Mouse (Mus musculus) CH12.LX (cell line): ENCODE measurements at regions not wholly inside any gene's neighbourhood (a gene's known extent, or its start where the extent isn't known, plus 50 kb on each side); places are given as distances from the start of the nearest gene placed in this dataset.

Source experiments
- DNase-seq: peaks from one replicate; pipeline ENCODE4 v3.0.0-alpha.2; 2013; ENCODE audit errors: extremely low read depth
- H3K27ac ChIP-seq: 2 replicates; pipeline ENCODE4 v1.5.1; 2012; ENCODE audit warnings: low read depth, mild to moderate bottlenecking, control low read depth, moderate library complexity; ENCODE audit not compliant: insufficient read depth
- H3K27me3 ChIP-seq: replicated peaks from 2 replicates; pipeline ENCODE3; 2012; ENCODE audit warnings: inconsistent platforms
- H3K36me3 ChIP-seq, 2 experiments: replicated peaks in 1 of 2; 2 replicates each; pipeline versions ENCODE3 to v1.6.1; 2012; ENCODE audit warnings: inconsistent platforms in 1 of 2, low read length in 1 of 2, mild to moderate bottlenecking in 1 of 2, mixed read lengths in 1 of 2, moderate library complexity in 1 of 2; ENCODE audit not compliant: control insufficient read depth in 1 of 2, insufficient read depth in 1 of 2
- H3K4me1 ChIP-seq, 2 experiments: 2 replicates each; pipeline ENCODE4 v1.6.1; 2012; ENCODE audit warnings: inconsistent platforms in 1 of 2, moderate library complexity in 1 of 2; ENCODE audit not compliant: insufficient read depth in 2 of 2, control insufficient read depth in 1 of 2
- H3K4me2 ChIP-seq: 2 replicates; pipeline ENCODE4 v1.6.1; 2012; ENCODE audit warnings: low read depth, mild to moderate bottlenecking, control low read depth; ENCODE audit not compliant: poor library complexity, insufficient read depth, severe bottlenecking
- H3K4me3 ChIP-seq, 3 experiments: fragments of 150-350 bp in 1 of 3; sonication (generic) in 1 of 3; replicated peaks in 1 of 3; 2 replicates each; pipeline versions ENCODE3 to v1.5.1; 2011 to 2012; ENCODE audit warnings: low read depth in 2 of 3, low read length in 2 of 3, mild to moderate bottlenecking in 2 of 3, moderate library complexity in 2 of 3, control low read depth in 1 of 3, improper control_type of control experiment in 1 of 3, inconsistent platforms in 1 of 3, mixed read lengths in 1 of 3; ENCODE audit not compliant: poor library complexity in 1 of 3
- H3K79me2 ChIP-seq: replicated peaks from 2 replicates; pipeline ENCODE4 v1.6.1; 2012; ENCODE audit warnings: mild to moderate bottlenecking, moderate library complexity; ENCODE audit not compliant: control insufficient read depth, poor library complexity, insufficient read depth, severe bottlenecking; ENCODE audit errors: extremely low read depth
- H3K9ac ChIP-seq: 2 replicates; pipeline ENCODE4 v1.6.1; 2012; ENCODE audit warnings: low read depth, mild to moderate bottlenecking, control low read depth, moderate library complexity; ENCODE audit not compliant: insufficient read depth
- H3K9me3 ChIP-seq: replicated peaks from 2 replicates; pipeline ENCODE3; 2012; ENCODE audit warnings: low read length, inconsistent platforms, mixed read lengths
- BHLHE40 ChIP-seq: IDR thresholded peaks from 2 replicates; pipeline ENCODE4 v1.6.1; 2011; ENCODE audit warnings: mild to moderate bottlenecking, low read depth, low read length, improper control_type of control experiment
- CHD1 ChIP-seq: IDR thresholded peaks from 2 replicates; pipeline ENCODE4 v1.6.1; 2012; ENCODE audit warnings: low read depth, low read length, improper control_type of control experiment, inconsistent platforms
- CHD2 ChIP-seq: IDR thresholded peaks from 2 replicates; pipeline ENCODE4 v1.6.1; 2011; ENCODE audit warnings: low read length, improper control_type of control experiment
- CTCF ChIP-seq, 2 experiments: IDR thresholded peaks in 1 of 2; conservative IDR thresholded peaks in 1 of 2; 2 replicates each; pipeline ENCODE4 v1.5.1; 2011 to 2012; ENCODE audit warnings: low read depth in 2 of 2, low read length in 2 of 2, improper control_type of control experiment in 1 of 2, inconsistent platforms in 1 of 2, mild to moderate bottlenecking in 1 of 2, moderate library complexity in 1 of 2
- EP300 ChIP-seq: IDR thresholded peaks from 2 replicates; pipeline ENCODE4 v1.6.1; 2011; ENCODE audit warnings: low read length, improper control_type of control experiment
- ETS1 ChIP-seq: conservative IDR thresholded peaks from 2 replicates; pipeline ENCODE4 v1.6.1; 2012; ENCODE audit warnings: low read depth, mild to moderate bottlenecking, inconsistent platforms, low read length, improper control_type of control experiment, moderate library complexity
- GABPA ChIP-seq: IDR thresholded peaks from 2 replicates; pipeline ENCODE4 v1.6.1; 2012; ENCODE audit warnings: low read depth, low read length, improper control_type of control experiment, inconsistent platforms; ENCODE audit not compliant: insufficient replicate concordance
- HCFC1 ChIP-seq: IDR thresholded peaks from 2 replicates; pipeline ENCODE4 v1.6.1; 2012; ENCODE audit warnings: low read depth, mild to moderate bottlenecking, inconsistent platforms, low read length, improper control_type of control experiment
- JUN ChIP-seq: IDR thresholded peaks from 2 replicates; pipeline ENCODE4 v1.6.1; 2011; ENCODE audit warnings: low read depth, mild to moderate bottlenecking, low read length, improper control_type of control experiment, moderate library complexity; ENCODE audit not compliant: insufficient read depth
- MAFK ChIP-seq: IDR thresholded peaks from 2 replicates; pipeline ENCODE4 v1.6.1; 2011; ENCODE audit warnings: low read length, improper control_type of control experiment; ENCODE audit not compliant: insufficient replicate concordance
- MEF2A ChIP-seq: IDR thresholded peaks from 2 replicates; pipeline ENCODE4 v1.6.1; 2014; ENCODE audit warnings: low read depth, mild to moderate bottlenecking, inconsistent platforms, low read length, improper control_type of control experiment, borderline replicate concordance
- PAX5 ChIP-seq: IDR thresholded peaks from 2 replicates; pipeline ENCODE4 v1.6.1; 2012; ENCODE audit warnings: low read length, inconsistent platforms, mixed read lengths
- POLR2A ChIP-seq: IDR thresholded peaks from 2 replicates; pipeline ENCODE4 v1.6.1; 2011; ENCODE audit warnings: low read depth, mild to moderate bottlenecking, improper control_type of control experiment, low read length
- POLR2AphosphoS2 ChIP-seq: IDR thresholded peaks from 2 replicates; pipeline ENCODE4 v1.6.1; 2011; ENCODE audit warnings: low read depth, low read length, improper control_type of control experiment
- SIN3A ChIP-seq: IDR thresholded peaks from 2 replicates; pipeline ENCODE4 v1.6.1; 2012; ENCODE audit warnings: low read length, improper control_type of control experiment, inconsistent platforms
- TBP ChIP-seq: conservative IDR thresholded peaks from 2 replicates; pipeline ENCODE4 v1.6.1; 2011; ENCODE audit warnings: low read depth, low read length, improper control_type of control experiment
- USF1 ChIP-seq: IDR thresholded peaks from 2 replicates; pipeline ENCODE4 v1.6.1; 2014; ENCODE audit warnings: low read depth, mild to moderate bottlenecking, inconsistent platforms, low read length, improper control_type of control experiment
- ZKSCAN1 ChIP-seq: IDR thresholded peaks from 2 replicates; pipeline ENCODE4 v1.6.1; 2012; ENCODE audit warnings: low read depth, inconsistent platforms, low read length, improper control_type of control experiment, borderline replicate concordance
- ZNF384 ChIP-seq: IDR thresholded peaks from 2 replicates; pipeline ENCODE4 v1.6.1; 2012; ENCODE audit warnings: low read depth, low read length, improper control_type of control experiment, inconsistent platforms
- dilution Hi-C: fragments of 300-500 bp; cut with MboI; formaldehyde crosslinking; loops from 2 replicates; pipeline ENCODE4 v1.14.3; 2020; ENCODE audit warnings: low sequenced_read_pairs; ENCODE audit not compliant: extremely low pct_unique_long_range_greater_than_20kb, extremely low pct_ligation_motif_present
- in situ Hi-C: fragments of 300-500 bp; cut with MboI; formaldehyde crosslinking; loops from 3 replicates; pipeline ENCODE4 v1.14.3; 2019; ENCODE audit warnings: low sequenced_read_pairs, low pct_ligation_motif_present, low pct_unique_long_range_greater_than_20kb, mixed read lengths

GRCm38 (mm10) chr12:106912782-106913181 is 575.6 kb upstream of the 3110018I06Rik start:
- Histone ChIP-seq H3K4me2 (no peak overlapping the region), H3K27me3 (no peaks in the 10 kb centered on the region), H3K27ac (no peak overlapping the region)
- dilution Hi-C loops: no loop called here
- TF ChIP-seq TBP (no peak), GABPA (no peak), CHD1 (no peak), ZKSCAN1 (no peak), ZNF384 (no peak), CHD2 (no peak), PAX5 (no peak), MEF2A (no peak), CTCF (conservative IDR thresholded peaks at IDR 0.05 in 1 of 2, IDR thresholded peaks at IDR 0.05 in 1 of 2; ENCODE audit: low read depth in 2 of 2, low read length in 2 of 2) (no peak), ETS1 (no peak), JUN (no peak), USF1 (no peak), POLR2AphosphoS2 (no peak), SIN3A (no peak), POLR2A (no peak), EP300 (no peak), HCFC1 (no peak), MAFK (no peak), BHLHE40 (no peak)
- TF ChIP-seq, all 38 proteins: peak for 0
- Histone ChIP-seq H3K36me3 (no peaks in the 10 kb centered on the region), H3K9me3 (peaks cover 86% of the 10 kb centered on the region), H3K79me2 (no peaks in the 10 kb centered on the region), H3K4me1 (no peaks in the 10 kb centered on the region), H3K4me3 (no peak overlapping the region), H3K9ac (no peak overlapping the region)
- in situ Hi-C loops: no loop called here
- no peak for DNase-seq

- Histone ChIP-seq H3K27me3 (no peaks in the 10 kb centered on the region), H3K36me3 (no peaks in the 10 kb centered on the region), H3K9me3 (peaks cover 74% of the 10 kb centered on the region), H3K9ac (no peak overlapping the region), H3K4me3 (no peak overlapping the region), H3K4me1 (no peaks in the 10 kb centered on the region), H3K4me2 (no peak overlapping the region), H3K27ac (no peak overlapping the region), H3K79me2 (no peaks in the 10 kb centered on the region)
- TF ChIP-seq SIN3A (no peak), JUN (no peak), POLR2AphosphoS2 (no peak)
- DNase-seq: no peak
- in situ Hi-C loops (no loop called here), dilution Hi-C loops (no loop called here)
Measured at GRCm38 (mm10) chr12:106922571-106922991, 565.9 kb upstream of the 3110018I06Rik start.
